Mouse (Mus musculus) adipocyte (in vitro differentiated cells): ENCODE data around the gene Stxbp6.
A peak's percentile ranks its signal among the peaks of the same experiment; 100 is the strongest.

Experiments used
- DNase-seq: peaks from one replicate; pipeline ENCODE4 v3.0.0-alpha.2; 2016; ENCODE audit warnings: low spot score

Gene Stxbp6

GRCm38 (mm10) chr12:44913854-44914253, 160.7 kb downstream of the Stxbp6 start:
- no peak for DNase-seq

DNA sequence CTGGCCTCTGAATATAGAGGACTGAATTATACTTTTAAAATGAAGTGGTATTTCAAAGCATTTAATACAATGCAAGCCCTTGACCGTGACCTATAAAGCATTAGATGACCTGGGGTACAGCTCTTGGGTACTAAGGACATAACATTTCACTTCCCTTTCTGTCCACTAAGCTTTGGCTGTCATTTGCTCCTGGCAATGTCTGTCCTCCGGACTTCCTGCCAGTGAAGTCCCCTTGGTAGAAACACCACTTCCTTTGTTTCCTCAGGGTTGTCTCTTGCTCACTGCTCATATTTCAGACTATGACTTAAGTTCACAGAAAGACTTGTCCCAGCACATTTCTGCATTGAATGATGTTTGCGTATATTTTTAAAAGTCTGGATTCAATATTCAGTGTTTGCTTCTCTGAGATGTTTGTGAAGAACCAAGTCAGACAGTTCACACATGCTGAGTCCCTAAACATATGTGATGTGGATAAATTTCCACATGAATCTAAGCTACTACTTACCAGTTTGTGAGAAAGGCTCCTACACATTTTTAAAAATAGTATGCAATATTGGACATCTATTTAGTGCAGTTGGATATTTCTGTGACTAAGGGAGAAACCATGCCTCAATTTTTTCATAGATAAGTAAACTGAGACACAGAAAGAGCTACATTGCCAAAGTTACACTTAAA, 166.3 kb downstream of the Stxbp6 start:
- no peak for DNase-seq

DNA sequence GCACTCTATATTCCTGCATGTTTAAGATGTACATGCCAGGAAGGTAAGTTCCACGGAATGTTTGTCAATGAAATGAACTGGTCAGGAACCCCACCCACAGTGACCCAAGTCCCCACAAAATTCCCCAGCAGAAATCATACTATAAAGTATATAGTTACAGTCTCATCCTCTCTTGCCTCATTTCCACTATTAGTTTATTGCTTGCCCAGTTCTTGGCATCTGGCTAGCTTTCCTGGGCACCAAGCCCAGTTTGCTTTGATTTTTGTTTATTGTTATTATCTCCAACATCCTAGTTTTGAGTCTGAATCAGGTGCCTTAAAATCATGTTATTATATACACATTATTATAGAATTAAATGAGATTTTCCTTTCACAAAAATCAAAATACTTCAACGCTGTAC, 168.5 kb downstream of the Stxbp6 start:
- DNase-seq = no peak

DNA sequence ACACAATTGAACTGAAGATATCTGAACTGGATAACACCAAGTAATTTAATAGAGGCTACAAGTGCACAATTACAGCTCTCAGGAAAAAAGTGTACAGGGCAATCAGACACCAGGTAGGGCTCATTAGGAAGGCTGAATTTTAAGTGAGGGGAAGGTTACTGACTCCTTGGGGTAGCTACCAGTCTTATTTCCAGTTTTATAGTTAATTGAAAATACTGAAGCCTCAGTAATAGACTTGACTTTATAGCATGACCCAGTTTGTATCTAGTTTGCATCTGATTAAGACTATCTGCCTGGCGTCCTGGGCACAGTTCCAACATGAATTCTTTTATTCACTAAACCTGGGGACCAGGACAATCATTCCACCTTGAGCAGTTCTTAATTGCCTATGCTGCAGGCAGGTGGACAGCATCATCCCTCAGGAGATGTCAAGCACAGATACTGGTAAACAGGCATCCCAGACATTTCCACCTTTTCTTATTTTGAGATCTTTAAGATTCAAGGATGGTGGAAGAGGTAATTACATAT, 171.2 kb downstream of the Stxbp6 start:
- DNase-seq = no peak

DNA sequence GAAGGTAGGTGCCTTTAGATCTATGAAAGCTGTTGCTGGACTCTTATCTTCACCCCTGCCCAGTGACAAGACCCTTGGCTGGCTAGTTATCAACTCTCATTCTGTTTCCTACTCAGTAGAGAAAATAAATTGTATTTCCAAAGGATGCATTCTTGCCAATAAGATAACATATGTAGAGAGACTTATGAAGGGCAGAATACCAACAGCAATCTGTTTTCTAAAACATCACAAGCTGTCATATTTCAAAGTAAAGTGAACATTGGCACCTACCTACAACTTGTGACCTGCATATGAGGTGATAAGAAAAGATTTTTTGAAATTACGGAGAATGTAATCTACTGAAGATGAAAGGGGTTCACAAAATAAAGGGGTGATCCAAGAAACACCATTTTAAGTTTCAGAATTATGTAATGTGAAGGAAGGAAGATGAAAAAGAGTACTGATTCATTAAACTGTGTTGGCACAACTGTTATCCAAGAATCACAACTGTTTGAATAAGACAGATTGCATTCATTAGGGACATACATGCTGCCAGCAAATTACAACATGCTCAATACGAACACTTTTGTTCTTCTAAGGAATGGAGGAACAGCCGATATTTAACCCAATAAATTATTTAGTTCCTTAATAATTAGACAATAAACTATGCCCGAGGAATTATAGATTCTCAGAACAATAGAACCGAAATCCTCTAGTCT, 175.2 kb downstream of the Stxbp6 start:
- DNase-seq = no peak

DNA sequence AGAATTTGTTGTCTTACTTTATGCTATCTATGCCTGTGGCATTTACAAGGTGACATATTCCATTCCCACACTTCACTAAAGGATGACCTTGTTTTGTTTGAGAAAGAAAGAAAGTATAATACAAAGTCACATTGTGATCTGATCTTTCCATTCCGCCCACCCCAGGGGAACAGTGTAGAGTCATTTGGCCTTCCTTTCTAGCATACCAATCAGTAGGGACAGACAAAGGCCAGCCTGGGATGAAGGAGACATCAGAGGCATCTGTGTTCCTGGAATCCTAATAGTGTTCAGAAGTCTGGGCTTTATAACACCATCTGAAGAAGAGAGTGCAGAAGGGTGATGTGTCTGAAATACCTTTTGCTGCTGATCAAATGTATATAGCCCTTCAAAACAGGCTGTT, 178.0 kb downstream of the Stxbp6 start:
- DNase-seq = no peak

- DNase-seq = no peak
Observed at GRCm38 (mm10) chr12:44889677-44890393, 184.7 kb downstream of the Stxbp6 start.

DNA sequence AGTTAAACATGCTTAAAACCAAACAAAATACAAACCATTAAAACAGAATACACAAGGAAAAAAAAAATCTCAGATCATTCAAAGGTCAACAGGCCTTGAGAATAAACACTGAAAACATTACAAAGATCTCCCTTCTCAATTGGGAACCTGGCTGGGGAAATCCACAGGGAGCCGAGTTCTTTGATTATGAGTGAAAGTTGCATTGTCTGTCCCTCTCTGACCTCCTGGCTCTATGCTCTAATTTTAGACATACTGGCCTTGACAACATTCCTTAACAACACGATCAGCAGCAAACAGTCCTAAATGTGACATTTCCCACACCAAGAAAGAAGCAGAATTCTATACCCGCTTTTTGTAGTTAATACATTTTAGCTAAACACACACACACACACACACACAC, 187.7 kb downstream of the Stxbp6 start:
- no peak for DNase-seq

GRCm38 (mm10) chr12:44872697-44873096, 201.8 kb downstream of the Stxbp6 start:
- DNase-seq = no peak

DNA sequence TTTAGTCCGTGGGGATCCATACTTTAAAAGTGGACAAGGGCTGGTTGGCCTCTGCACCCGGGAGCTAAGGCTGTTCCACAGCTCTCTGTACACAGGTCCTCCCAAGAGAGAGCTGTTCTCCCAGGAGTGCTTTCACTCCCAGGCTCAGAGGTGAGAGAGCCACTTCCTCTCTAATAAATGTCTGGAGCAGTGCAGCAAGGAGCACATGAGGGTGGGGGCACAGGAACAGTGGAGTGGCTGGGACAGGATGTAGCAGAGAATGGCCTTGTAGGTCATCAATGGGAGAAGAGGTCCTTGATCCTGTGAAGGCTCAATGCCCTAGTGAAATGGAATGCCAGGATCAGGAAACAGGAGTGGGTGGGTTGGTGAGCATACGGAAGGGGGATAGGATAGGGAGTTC, 209.1 kb downstream of the Stxbp6 start:
- no peak for DNase-seq

- DNase-seq = no peak
Observed at GRCm38 (mm10) chr12:44859454-44859853, 215.1 kb downstream of the Stxbp6 start.

DNA sequence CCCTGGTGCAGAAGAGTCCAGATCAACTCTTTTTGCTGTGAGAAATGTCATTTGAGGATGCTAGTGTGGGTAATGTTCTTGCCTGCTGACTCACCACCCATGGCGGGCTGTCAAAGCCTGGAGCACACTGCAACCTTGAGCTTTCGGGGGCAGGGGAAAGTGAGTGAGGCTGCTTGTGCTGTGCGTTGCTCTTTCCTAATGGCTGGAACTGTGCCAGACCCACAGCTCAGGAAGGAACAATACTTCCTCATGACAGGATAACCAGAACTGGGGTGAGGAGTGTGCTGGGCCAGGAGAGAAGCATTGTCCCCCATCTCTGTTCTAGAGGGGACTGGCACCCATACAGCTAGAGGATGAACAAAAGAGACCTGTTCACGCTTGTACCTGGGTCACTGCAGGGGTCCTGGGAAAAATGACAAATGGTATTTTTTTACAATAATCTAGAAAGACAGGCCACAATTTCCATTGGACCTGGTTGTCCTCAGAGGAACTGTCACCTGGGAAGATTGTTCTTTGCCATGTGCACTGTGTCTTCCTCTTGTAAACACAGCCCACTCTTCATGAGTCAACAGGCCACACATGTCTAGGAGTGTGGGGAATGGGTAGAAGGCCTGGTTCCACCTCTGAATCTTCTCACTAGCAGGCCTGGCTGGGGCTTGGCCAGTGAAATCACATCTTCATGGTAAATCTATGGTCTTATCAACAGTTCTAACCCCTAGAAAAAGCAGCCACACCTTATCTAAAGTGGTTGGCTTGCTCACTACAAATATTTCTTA, 216.2 kb downstream of the Stxbp6 start:
- DNase-seq = peak; percentile 8

GRCm38 (mm10) chr12:44852024-44852423, 222.5 kb downstream of the Stxbp6 start:
- no peak for DNase-seq

DNA sequence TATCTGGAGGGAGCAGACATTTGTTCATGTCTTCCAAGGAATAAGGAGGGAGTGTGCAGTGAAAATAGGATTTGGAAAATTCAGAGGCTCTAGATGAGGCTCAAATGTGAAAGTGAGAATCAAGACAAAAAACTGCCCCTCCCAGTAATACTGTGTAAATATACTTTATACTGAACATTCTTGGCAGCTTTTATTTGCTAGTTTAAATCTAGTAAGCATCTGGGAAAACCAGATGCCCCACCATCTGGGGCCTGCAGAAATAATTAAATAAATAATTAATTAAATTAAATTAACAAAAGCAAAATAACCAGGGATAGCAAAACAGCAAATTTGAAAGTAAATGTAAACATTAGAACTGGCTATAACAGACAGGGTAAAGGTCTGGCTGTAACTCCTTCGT, 224.0 kb downstream of the Stxbp6 start:
- DNase-seq = no peak

GRCm38 (mm10) chr12:44848483-44849221, 225.9 kb downstream of the Stxbp6 start:
- DNase-seq = peak; percentile 26

- no peak for DNase-seq
Observed at GRCm38 (mm10) chr12:44840585-44840984, 233.9 kb downstream of the Stxbp6 start.

GRCm38 (mm10) chr12:44839594-44840373, 234.7 kb downstream of the Stxbp6 start:
- no peak for DNase-seq

DNA sequence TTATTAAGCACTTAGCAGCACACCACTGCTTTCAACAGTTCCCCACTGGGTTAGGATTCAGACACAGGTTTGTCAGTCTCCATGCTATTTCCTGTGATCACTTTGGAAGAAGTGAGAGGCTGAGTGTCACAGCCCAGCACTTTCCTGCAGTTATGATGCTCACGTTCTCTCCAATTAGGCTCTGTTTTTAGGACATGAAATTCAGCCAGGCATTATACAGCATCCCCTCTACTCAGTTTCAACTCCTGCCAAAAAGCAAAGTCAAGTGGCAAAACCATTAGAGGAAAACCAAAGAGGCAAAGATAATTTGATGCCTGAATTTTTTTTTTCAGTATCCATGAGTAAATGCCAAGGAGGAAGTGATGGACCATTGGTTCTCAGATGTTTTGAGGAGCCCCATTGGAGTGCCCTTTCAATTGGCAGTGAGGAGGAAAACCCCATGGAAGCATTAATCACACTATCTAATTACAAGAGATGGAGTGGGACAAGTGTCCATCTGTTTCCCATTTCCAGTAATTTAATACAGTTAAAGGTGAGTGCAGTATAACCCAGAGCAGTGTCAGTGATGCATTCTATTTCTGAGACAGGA, 238.5 kb downstream of the Stxbp6 start:
- DNase-seq = no peak

DNA sequence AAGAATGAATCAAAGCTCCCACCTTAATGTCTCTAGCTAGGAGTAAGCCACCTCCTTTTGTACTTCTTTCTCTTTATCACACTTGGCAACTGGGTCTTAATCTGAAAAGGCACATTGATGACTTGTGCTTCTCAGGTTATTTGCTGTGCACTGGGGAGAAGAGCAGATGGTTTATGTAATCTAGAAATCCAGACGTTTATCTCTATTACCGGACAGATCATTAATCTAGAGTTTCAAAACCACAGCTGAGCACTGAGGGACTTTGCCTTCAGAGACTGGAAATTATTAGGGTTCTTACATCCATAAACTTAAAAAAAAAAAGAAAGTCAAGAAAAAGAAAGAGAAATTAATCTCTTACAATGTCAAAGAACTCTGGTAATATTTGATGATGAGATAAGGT, 262.6 kb downstream of the Stxbp6 start:
- DNase-seq = no peak

- no peak for DNase-seq
Observed at GRCm38 (mm10) chr12:44804213-44804612, 270.3 kb downstream of the Stxbp6 start.
